Mouse (Mus musculus) cerebellum, adult 18-20 months (tissue): ENCODE results near the gene Fam126a.

Experiments used
- DNase-seq, 2 experiments: peaks; one replicate each; pipeline ENCODE4 v3.0.0; 2021

The Fam126a gene

DNA sequence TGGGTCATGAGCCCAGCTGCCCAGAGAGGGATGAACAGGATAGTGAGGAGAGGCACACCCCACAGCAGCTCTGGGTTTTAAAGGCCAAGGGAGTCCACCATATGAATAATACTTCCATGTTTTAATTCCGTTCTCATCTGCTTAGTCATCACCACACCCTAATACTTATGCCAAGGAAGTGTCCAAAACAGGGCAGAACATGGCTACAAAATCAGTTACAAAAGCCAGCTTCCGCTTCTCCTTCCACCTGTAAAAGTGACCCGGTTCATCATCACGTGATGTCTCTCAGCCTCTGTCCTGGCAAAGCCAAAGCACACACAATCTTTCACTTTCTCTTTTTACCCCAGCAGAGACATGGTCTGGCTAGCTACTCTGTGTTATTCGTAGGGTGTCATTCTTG lies 8.9 kb upstream of the Fam126a start:
- DNase-seq: no peak

DNA sequence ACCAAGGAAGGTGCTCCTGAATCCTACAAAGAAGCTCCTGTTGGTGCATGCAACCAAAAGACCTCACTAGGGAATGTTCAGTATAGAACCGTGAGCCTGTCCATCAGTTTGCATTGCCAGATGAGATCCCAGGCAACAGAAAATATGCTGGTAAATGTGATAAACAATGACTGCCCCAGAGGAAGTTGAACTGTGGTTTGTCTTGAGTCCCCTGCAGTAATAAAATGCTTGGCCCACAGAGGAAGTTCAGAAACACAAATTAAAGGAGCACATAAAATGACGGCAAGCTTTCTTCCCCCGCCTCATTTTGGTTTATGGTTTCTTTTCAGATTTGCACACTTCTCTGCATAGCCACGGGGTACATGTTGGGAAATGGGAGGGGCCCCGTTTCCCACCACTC lies 8.3 kb upstream of the Fam126a start:
- no peak for DNase-seq

DNA sequence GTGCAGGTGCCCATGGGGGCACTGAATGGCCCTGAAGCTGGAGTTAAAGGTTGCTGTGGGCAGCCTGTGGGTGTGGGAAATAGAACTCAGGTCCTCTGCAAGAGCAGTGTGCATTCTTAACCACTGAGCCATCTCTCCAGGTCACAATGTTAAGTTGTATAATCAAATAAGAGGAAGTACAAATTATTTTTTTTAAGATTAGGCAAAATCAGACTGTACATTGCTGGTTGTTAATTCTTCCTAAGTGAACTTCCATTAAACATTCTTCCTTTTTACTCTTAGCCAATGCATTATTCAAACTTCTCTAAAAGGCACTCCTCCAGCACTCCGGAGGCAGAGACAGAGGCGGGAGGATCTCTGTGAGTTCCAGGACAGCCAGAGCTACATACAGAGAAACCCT lies 7.7 kb upstream of the Fam126a start:
- DNase-seq: no peak

DNA sequence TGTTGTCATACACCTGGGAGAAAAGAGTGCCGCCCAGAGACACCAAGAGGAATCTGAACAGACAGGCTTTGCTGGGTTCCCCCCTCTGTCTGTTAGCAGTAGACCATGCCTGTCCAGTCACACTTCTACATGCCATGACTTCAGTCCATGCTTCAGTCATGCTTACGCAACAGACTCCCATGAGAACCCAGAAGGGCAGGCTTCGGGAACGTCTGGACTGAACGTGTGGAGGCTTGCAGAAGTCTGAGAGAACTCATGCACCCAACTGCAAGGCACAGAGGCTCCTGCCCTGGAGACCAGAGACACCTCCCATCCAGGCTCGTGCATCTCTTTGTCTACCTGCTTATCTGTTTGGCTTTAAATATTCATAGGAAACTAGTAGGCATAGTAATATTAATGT lies 6.2 kb upstream of the Fam126a start:
- no peak for DNase-seq

DNA sequence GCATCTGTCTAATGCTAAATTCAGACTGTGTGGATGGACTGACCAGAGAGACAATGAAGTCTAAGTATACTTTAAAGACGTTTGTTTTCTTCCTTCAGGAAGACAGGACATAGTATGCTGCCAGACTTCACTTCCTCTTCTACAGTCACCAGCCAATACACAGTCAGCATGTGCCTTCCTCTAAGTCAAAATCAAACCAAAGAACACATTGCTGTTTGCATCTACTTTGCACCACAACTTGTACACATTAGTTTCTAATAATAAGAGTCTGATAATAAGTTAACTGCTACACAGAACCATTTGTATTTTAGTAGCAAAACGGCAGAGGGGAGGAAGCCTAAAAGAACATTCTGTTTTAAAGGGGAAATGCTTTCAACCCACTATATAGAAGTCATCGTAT lies 4.5 kb upstream of the Fam126a start:
- no peak for DNase-seq

DNA sequence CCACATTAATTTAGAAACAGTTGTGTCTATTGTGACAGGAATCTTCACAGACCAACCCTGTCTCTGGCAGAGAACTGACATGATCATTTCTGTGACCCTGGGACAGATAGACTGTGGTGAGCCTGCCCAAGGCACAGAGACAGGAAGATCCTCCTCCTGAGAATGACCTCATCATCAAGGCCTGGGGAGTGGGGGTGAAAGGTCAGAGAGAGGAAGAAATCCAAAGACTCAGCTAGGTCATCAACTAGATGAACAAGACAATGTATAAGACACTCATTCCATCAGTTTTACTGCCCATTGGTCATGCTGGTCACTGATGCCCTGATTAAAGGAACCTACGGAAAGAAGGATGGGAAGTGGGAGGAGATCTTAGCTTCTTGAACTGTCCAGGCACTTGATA lies 3.6 kb upstream of the Fam126a start:
- DNase-seq: no peak

DNA sequence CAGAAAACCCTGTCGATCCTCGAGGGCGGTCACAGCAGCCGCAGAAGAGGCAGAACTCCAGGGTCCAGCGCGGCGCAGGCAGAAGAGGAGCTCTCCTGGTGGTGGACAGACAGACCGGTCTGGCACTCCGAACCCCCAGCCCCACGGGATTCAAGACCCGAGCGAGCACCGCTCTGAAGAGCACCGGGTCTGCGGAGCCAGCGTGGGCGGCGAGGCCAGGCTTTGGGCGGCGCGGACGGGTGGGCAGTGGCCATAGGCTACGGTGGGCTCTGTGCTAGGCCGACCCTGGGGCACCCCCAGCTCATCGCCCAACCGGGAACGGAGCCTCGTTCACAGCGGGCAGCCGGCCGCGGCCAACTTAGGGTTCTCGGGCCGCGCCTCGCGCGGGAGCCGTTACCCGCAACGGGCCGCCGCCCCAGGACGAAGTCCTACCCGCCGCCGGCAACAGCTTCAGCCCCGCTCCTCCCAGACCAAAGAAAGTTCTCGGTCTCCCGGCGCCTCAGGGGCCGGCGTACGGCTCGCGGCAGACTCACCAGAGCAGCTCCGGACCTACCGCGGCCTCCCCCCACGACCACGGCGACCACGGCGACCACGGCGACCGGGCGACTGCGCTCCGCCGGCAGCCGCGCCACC lies 428 bp downstream of the Fam126a start:
- DNase-seq: peak in 1 of 2 experiments; percentile 5

DNA sequence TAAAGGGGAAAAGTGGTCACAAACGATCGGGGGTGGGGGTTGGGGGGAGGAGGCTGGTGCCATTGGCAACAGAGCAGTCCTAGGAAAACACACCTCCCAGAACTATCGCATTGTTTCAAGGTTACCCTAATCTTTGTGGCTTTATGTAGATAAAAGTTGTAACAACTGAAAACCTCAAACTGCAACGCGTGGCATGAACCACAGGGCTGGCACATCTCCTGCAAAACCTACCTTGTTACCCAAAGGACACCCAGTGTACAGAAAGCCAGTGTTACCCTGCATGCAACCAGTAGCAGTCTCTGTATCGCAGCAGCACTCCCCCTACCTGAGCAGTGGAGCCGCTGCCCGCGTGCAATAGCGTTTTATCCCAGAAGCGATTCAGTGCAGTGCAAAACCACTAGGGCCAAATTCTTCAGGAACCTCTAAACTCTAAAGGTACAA lies 1.1 kb downstream of the Fam126a start:
- DNase-seq: peak; percentile 37 to 40

DNA sequence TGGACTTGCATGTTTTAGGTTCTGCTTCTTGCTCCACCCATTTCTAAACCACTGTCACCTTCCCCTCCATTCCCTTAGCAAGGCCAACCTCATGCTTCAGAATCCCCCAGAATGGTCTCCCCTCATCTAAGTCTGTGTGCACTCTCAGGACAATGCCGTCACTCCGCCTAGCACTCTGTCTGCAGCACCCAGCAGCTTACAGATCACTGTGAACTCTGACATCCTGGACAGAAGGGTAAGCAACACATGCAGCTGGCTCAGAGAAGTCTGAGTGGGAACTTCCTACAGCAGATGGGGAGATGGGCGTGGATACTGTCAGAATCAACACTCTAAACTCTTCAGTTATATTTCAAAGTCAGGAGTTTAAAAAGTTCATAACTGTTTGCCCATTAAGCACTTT lies 5.5 kb downstream of the Fam126a start:
- DNase-seq: no peak

DNA sequence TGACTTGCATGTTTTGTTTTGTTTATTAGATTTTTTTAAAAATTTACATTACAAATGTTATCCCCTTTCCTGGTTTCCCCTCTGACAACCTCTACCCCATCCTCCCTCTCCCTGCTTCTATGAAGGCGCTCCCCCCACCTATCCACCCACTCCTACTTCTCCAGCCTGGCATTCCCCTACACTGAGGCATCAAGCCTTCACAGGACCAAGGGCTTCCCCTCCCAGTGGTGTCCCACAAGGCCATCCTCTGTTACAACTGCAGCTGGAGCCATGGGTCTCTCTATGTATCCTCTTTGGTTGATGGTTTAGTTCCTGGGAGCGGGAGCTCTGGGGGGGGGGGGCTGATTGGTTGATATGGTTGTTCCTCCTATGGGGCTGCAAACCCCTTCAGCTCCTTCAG lies 7.3 kb downstream of the Fam126a start:
- DNase-seq: no peak

DNA sequence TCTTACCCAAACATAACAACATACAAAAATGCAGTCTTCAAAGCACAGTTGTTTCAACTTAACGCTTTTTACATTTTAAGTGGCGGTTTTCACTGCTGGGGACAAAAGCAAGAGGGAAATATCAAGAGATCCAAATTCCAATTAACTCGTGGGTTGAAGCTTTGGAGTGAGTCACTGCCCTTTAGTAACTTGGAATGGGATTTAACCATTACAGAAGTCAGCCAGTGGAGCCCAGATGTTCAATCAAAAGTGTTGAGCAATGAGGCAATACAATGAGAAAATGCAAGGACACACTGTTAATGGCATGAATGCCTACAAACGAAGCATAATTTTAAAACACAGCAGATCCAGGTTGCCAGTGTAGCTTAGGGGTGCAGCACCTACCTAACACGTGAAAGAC lies 8.8 kb downstream of the Fam126a start:
- DNase-seq: no peak

DNA sequence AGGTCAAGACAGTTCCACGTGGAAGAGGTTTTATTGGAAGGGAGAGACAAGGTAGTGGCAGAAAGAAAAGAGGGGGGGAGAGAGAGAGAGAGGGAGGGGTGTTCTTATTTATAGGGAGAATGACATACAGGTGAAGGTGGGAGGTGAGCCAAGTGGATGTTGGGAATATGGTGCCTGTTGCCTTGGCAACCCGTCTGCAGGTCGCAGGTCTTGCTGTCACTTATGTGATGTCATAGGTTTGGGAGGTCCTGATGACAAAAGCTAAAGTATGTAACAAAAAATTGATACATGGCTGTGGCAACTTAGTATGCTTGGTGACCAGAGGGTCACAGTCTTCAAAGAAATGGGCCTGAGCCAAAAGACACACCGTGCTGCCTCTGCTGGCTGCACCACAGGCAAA lies 10.1 kb downstream of the Fam126a start:
- DNase-seq: no peak

DNA sequence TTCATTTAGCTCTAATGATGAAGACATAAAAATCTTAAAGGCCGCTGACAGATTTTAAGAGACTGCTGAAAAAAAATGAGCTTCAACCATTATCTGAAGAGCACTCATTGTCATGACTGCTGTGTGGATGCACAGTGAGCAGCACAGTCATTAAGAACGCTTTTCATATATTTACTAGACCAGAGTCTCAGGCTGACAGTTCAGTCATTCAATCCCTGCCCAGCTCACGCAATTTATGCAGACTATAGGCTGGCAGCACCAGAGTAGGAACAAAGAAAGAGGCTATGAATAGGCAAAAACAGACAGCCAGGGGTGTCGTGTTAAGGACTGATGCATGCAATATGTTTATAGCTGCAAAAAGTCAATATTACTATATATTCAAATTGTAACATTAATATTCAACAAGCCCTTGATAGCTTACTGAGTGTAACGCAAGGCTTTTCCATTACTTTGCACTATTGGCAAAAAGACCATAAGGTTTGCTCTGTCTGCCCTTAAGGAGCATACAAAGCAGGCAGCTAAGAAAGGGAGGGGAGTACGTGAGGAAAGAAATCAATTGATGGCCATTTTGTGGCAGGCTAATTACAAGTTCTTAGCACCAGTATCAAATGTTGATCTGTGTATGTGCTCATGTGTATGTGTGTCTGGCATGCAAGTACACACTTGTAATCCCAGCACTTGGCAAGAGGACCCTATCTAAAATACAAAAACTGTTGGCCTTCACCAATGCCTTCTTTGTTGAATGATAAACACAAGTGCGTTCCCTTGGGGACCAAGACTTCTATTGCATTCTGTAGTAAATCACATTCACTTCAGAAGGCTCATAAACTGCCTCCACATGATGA lies 10.9 kb downstream of the Fam126a start:
- DNase-seq: no peak

DNA sequence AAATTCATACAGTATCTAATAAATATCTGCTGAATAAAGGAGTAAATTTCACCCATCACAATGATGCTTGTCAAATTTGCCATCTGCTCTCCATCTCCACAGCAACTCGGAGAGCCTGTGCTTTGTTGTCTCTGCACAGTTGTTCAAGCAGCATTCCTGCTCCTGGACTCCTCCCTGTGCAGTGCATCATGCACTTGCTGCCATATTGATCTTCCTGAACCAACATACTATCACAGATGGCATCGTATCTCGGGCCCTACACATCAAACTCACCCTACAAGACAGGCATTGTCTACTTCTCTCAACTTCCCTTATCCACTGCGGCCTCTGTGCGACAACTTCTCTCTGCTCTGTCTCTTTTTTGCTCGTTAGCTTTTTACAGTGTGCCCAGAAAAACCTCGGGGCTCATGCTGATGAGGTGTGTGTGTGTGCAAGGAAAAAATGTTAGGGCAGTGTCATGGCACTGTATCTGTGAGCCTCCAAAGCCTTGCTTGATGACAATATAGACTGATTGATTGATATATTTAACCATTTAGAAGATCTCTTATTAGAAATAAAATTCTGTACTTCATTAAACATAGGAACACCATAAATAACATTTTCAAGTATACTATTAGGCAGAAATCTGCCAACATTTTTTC lies 11.7 kb downstream of the Fam126a start:
- no peak for DNase-seq

DNA sequence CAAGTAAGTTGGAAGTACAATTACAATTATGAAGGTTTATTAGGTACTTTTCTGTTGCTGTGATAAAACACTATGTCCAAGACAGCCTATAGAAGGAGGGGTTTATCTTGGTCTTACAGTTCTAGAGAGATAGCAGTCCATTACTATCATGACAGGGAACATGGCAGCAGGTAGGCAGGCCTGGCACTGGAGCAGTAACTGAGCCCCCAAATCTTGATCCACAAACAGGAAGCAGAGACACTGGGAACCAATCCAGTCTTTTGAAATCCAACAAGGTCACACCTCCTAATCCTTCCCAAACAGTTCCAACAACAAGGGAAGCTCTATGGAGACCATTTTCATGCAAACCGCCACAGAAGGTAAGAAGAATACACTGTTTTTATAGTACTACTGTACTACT lies 13.6 kb downstream of the Fam126a start:
- no peak for DNase-seq

DNA sequence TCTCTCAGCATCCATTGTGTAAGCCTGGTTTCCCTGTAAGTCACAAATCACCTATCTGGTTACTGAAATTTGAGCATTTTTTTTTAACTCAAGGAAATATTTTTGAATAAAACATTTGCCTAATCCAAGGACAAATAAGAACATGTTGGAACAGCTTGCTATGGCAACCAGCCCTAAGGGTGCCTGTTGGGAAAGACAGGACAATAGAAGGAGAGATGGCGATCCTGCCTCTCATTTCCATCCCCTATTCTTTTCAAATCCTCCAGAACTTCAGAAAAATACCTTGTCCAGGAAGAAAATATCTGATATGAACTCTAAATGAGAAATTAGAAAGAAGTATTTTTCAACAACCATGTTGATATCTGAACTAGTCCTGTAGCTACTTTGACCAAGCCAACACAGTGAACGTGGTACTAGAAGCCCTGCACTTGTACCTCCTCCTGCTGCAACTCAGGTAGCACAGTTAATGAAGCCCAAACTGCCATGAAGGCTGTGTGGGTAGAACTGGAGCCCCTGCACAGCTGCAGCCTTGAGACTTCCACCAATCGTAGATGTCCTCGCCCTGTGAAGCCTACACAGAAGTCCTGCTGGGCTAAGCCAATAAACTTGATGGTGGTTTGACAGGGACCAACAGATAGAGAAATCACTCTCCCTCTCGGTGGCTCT lies 17.0 kb downstream of the Fam126a start:
- DNase-seq: no peak

DNA sequence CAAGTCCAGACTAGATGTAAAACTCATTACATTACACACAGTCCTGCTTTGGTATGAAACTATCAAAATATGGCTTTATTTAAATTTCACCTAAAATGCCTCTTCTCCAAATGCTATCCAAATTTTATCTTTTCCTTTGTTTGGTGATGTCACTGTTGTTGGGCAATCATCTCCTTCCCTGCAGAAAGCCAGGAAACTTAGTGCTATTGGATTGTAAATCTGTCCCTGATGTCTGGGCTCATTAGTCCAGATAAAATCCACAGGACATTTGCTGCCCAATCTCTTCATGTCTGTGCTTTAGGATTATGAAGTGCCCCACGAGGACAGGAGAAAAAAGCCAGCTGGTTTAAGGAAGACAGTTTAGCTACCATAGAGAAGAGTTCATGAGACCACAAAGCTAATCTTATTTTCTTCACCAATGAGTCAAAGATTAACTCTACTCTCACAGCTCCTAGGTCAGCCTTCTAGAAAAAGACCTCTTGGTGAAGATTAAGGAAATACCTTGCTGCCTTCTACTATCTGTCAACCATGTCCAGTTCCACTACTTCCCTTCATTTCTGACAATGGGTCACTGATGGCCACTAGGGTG lies 31.3 kb downstream of the Fam126a start:
- DNase-seq: no peak

DNA sequence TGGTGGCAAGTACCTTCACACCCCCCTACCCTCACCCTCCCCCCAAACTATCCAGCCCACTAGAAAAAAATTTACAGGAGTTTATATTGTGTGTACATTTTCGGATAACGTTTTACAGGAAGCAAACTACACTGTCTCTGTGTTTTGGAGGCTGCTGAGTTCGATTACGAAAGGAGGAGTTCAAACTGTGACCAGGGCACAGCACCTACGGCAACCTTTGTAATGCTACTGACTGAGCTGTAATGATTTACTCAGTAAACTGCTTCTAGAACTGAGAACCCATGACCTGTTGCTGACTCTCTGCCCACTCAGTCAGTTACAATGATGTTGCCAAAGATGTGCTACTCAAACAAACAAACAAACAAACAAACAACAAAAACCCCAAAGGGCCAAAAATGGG lies 34.5 kb downstream of the Fam126a start:
- DNase-seq: no peak

DNA sequence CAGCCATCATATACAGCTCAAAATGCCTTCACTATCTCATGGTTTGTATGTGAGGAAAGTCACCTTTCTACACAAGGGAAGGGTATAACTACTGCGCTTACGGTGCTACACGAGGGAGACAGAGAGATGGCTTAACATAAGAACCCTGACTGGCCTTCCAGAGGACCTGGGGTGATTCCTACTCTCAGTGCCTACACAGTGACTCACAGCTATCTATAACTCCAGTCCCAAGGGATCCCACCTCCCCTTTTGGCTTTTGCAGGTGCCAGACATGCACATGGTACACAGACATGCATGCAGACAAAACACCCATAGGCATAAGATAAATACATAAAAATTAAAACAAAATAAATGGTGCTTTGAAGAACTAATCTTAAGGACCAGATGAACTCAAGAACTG lies 35.6 kb downstream of the Fam126a start:
- DNase-seq: no peak

DNA sequence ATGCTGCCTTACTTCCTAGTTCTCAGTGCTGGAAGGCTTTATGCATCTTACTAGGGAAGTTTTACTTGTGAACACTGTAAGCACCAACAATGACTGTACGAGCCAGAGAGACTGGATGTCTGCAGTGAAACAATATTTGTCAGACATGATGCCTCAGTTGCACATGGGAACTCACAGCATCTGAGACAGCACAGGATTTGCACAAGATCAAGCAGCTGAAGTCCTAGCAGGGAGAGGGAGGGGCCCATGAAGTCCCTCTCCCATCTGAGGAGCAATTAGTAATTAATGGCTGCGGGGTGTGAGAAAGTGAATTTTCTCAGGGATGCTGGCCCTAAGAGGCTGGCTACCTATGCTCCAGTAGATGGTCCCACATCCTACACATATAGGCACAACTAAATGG lies 36.3 kb downstream of the Fam126a start:
- no peak for DNase-seq

DNA sequence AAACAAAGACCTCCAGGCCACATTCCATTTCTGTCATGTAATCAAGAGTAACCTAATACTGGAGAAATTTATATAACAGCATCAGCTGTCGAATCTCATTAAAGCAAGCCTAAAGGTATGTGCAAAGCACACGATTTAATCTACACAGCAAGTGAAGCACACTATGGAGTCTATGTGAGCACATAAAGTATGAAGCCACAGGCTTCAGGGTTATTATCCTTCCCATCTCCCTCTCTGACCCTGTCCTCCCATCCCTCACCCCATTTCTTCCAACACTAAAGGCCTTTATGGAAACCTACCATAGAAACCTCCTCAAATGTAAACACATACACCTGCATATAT lies 37.0 kb downstream of the Fam126a start:
- no peak for DNase-seq

DNA sequence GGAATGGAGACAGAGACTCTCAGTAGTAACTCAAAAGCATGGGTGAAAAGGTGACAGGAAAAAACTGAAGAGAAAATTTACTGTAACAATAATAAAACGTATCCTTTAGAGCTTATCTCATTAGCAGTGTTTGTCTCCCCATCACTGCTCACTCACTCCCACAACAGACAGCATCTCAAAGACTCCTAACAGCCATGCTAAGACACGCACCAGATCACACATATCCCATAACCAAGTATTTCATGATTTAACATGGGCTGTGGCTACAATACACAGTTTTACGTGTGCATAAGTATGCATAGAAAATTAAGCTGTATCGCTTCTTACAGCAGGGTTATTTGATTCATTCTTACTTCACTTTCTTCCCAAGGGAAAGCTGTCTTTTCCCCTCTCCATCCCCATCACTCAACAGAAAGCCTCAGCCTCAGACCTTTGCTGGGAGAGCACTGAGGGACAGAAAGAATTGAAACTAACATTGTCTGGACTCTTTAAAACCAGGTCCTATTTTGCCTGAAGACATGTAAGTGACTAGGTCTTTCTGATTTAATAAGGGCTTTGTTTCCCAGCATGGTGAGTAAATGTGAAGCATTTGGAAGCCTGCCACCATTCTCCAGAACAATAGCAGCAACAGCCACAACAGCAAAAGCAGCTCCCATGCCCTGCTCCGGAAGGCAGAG lies 37.5 kb downstream of the Fam126a start:
- peak; percentile 4 to 7 for DNase-seq

DNA sequence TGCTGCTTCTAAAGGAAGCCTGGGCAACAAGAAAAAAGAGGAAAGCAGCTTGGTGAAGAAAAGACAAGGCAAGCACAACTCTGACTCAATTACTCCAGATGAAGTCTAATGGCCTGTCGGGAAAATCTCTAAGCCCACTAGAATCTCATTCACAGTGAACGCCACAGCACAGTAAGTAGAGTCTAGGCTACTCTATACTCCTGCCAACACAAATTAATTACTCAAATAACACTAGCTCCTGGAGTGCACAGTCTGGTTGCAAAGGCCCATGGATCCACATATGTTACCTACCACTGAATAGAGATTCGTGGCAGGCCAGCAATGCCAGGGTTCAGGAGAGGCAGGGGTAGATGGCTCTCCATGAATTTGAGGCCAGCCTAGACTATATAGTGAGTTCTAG lies 40.5 kb downstream of the Fam126a start:
- no peak for DNase-seq
